Mouse (Mus musculus) small intestine, adult 2 months (tissue): Measurements from ENCODE around the gene Dst. TPM values are rescaled to one million over a fixed set of nuclear protein-coding genes. Genes with fewer than 3 reads are reported as not detected.

Experiments
- H3K27ac ChIP-seq: fragments of 200-500 bp; 2 replicates; pipeline ENCODE4 v1.5.1; 2012; ENCODE audit warnings: low read depth, low read length, control low read depth, inconsistent platforms; ENCODE audit not compliant: insufficient read depth
- H3K27me3 ChIP-seq: fragments of 200-500 bp; 2 replicates; pipeline ENCODE4 v1.6.1; 2012; ENCODE audit warnings: mild to moderate bottlenecking, moderate library complexity, low read length, inconsistent platforms; ENCODE audit not compliant: control insufficient read depth, insufficient read depth
- H3K36me3 ChIP-seq: fragments of 200-500 bp; 2 replicates; pipeline ENCODE4 v1.6.1; 2012; ENCODE audit warnings: mild to moderate bottlenecking, low read length, control low read depth, inconsistent platforms; ENCODE audit not compliant: control insufficient read depth, insufficient read depth
- H3K4me1 ChIP-seq: fragments of 200-500 bp; 2 replicates; pipeline ENCODE4 v1.6.1; 2012; ENCODE audit warnings: low read length, inconsistent platforms, mixed read lengths; ENCODE audit not compliant: control insufficient read depth, insufficient read depth, insufficient read length
- H3K4me3 ChIP-seq: fragments of 200-500 bp; 2 replicates; pipeline ENCODE4 v1.5.1; 2012; ENCODE audit warnings: low read depth, mild to moderate bottlenecking, control low read depth, inconsistent platforms, low read length, moderate library complexity
- CTCF ChIP-seq: fragments of 200-500 bp; IDR thresholded peaks from 2 replicates; pipeline ENCODE4 v1.5.1; 2012; ENCODE audit warnings: low read depth, mild to moderate bottlenecking, control low read depth, inconsistent platforms, low read length, moderate library complexity, mixed read lengths; ENCODE audit not compliant: insufficient replicate concordance, insufficient read length; ENCODE audit errors: extremely low read depth
- POLR2A ChIP-seq: fragments of 200-500 bp; IDR thresholded peaks from 2 replicates; pipeline ENCODE4 v1.6.1; 2012; ENCODE audit warnings: low read depth, mild to moderate bottlenecking, control low read depth, inconsistent platforms, low read length, moderate library complexity
- WGBS: fragments of 180-500 bp; shearing (Covaris S2); methylation state at CpG from one replicate; pipeline ENCODE4 v1.1.7; 2018; 5-methylcytosine and 5-hydroxymethylcytosine counted together
- polyA plus RNA-seq: library from polyadenylated mRNA; depleted of rRNA; stranded (reverse); fragments of >200 nt; gene quantifications from 2 replicates; pipeline ENCODE4 v1.2.3, GENCODE M21; 2012

The Dst gene
- polyA plus RNA-seq, 1 experiment: 31.9 TPM

DNA sequence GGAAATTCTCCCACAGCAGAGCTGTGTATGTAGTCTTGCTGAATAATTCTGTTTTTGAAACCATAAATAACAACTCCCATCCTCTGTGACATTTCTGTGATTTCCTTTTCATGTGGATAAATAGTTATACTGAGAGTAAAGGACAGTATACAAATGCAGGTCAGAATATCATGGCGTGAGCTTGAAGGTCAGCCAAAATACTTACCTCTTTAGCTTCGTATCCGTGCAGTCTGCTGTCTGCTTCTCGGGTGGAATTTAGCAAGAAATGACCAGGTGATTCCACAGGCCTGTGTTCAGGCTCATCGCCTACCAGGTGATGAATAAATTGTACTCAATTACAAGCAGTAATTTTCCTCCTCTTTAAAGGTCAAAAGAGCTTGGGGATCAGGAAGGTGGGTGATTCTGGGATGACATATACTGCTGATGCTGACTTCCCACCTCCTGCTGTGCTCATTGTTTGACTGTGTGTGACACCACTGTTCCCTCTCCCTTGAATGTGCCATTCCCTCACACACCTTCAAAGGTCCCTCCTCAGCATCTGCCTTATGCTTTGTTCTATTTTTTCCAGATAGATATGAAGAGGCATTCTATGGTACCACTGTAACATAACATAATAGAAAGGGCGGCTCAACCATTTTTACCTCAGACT, 163.1 kb downstream of the Dst start:
- Histone ChIP-seq H3K4me3 (no peak overlapping the region), H3K36me3 (no peaks in the 10 kb centered on the region), H3K27ac (no peak overlapping the region), H3K27me3 (no peaks in the 10 kb centered on the region), H3K4me1 (no peaks in the 10 kb centered on the region)
- WGBS: 83% methylated on average over 6 of the region's 6 CpGs
- TF ChIP-seq CTCF (no peak), POLR2A (no peak)

DNA sequence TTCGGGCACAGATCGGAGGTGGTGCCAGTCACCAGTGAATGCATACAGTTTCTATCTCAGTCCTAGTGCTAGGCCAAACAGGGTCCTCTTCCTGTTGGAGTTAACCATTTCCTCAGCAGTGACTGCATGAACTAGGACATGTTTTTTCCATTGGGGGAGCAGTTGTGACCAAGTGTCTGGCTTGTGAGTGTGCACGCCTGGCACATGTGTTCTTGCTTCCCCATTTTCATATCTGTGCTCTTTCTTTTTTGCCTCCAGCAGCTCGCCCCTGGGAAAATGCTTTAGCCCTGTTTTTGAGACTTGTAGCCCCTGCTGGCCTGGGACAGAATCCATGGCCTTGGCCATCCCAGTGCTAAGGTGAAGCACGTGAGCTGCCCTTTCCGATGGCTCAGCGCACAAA, 164.2 kb downstream of the Dst start:
- Histone ChIP-seq H3K36me3 (no peaks in the 10 kb centered on the region), H3K4me1 (no peaks in the 10 kb centered on the region), H3K4me3 (no peak overlapping the region), H3K27ac (no peak overlapping the region), H3K27me3 (no peaks in the 10 kb centered on the region)
- WGBS: 79% methylated on average over 7 of the region's 7 CpGs
- TF ChIP-seq POLR2A (no peak), CTCF (no peak)

DNA sequence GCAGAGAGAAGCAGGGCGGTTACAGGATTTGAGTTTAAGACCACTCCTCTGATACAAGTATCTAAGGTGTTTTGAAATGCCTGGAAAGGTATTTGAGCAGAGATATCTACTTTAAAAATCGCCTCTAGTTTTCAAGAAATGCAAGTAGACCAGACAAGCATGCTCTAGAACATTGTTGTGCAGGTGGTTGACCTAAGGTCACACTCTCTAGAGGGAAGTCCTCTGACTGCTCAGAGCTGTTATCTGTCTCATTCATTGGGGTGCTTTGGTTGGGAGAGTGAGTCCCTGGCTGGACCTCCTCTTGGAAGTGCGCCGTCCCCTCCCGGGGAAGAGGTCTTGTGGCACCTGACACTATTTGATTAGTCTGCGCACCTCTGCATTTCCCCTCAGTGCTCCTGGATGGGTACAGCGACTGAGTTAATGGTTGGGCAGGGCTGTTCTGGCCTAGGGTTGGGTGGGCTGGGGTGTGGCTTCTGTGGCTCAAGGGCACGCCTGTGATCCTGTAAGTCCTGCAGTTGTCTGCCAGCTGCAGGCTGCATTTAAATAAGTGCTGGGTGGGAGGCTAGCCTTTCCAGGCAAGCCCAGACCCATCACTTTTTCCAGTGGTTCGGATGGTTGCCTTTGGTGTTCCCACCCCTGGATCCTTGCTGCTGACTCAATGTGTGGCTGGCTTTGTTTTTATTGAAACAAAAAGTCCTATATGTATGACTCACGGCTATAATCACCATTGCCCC, 165.6 kb downstream of the Dst start:
- H3K27me3 ChIP-seq: no peaks in the 10 kb centered on the region
- TF ChIP-seq POLR2A: no peak
- no peak for TF ChIP-seq CTCF
- H3K27ac ChIP-seq: no peak overlapping the region
- 44% methylated on average over 10 of the region's 10 CpGs for WGBS
- no peaks in the 10 kb centered on the region for H3K4me1 ChIP-seq
- no peak overlapping the region for H3K4me3 ChIP-seq
- H3K36me3 ChIP-seq: no peaks in the 10 kb centered on the region

DNA sequence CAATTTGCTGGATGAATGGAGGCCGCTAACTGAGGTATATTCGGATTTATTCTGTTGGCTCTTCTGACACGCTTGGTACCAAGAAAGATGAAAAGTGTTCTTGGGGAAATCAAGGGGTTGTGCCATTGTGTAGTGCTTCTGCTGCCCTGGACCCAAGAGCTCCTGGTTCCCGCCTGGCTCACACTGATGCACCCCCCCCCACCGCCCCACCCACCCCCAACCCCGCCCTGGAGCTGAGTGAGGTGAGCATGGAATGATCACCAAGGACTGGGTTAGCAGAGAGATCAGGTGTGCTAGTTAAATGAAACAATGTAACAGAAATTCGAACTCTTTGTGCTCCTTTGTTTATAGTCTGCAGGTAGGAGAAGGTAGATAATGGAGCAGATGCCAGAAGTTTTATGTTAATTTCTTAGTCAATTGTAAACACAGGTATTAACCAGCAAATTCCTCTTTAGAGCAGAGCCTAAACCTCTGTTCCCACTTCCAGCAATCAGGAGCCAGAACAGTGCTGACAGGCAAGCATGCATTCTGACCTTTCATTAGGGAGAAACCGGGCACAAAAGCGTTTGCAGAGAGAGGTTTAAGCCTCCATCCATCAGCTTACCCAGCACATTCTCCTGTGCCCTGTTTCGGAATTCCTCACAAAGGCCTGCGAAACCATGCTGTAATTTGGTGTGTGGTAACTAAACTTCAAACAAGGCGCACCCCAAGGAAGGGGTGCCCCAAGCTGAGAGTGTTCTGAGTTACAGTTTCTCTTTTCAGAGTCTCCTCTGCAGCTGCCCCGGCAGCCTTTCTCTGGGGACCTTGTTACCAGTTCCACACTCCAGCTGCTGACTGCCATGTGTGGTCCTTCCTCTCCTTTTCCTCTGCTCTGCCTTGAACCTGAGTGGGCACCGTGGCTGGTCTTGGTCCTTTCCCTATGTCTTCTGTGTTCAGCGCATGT, 166.5 kb downstream of the Dst start:
- no peaks in the 10 kb centered on the region for H3K27me3 ChIP-seq
- no peaks in the 10 kb centered on the region for H3K4me1 ChIP-seq
- WGBS: 49% methylated on average over 15 of the region's 15 CpGs
- no peaks in the 10 kb centered on the region for H3K36me3 ChIP-seq
- no peak overlapping the region for H3K27ac ChIP-seq
- no peak overlapping the region for H3K4me3 ChIP-seq
- TF ChIP-seq CTCF (no peak), POLR2A (no peak)

DNA sequence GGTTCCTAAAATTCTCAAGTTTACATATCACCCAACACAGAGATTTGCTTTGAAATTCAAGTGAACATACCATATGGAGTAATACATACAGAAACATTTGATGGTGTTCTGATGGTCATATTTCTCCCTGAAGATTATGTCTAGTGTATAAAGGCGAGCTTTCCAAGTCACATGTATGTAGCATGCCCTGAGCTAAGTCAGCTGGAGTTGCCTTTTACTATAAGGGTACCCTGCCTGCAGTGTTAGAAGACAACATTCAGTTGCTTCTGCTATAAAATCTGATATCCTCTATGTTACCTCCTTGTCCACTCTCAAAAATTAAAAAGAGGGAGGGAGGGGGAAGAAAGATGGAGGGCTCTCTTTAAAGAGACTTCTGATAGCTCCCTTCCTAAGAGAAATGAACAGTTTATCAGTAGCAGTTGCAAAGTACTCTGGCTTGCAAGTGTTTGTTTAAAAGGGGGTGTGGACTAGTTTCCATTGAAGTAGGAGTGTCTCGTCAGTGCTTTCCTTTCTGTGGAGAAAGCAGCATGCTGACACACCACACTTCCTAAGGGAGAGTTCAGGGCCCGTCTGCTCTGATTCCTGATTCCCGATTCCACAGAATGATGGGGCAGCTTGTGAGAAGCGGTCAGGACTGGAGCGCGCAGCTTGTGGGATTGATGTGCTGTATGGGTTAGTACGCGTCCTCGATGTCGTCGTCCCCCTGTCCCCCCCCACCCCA, 168.8 kb downstream of the Dst start:
- Histone ChIP-seq H3K4me3 (no peak overlapping the region), H3K4me1 (no peaks in the 10 kb centered on the region), H3K27me3 (no peaks in the 10 kb centered on the region), H3K27ac (no peak overlapping the region), H3K36me3 (no peaks in the 10 kb centered on the region)
- 9% methylated on average over 12 of the region's 12 CpGs for WGBS
- TF ChIP-seq POLR2A: no peak
- TF ChIP-seq CTCF: no peak

DNA sequence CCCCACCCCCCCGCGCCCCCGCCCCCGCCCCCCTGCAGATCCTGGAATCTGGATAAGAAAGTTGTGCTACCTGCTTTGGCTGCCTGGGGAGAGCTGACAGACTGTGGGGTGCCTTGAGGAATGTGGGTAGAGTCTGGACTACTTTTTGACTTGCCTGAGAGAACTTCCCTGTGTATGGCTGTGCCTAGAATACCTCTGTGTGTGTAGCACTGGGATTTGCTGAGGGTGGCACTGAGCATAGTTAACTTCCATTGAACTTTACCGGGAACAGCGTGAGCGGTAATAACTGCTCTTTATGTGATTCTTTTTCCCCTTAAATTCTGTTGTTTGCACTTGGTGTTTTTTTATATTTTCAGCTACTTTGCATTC, 169.4 kb downstream of the Dst start:
- Histone ChIP-seq H3K4me3 (no peak overlapping the region), H3K27me3 (no peaks in the 10 kb centered on the region), H3K36me3 (no peaks in the 10 kb centered on the region), H3K4me1 (no peaks in the 10 kb centered on the region), H3K27ac (no peak overlapping the region)
- 19% methylated on average over 7 of the region's 7 CpGs for whole genome bisulfite sequencing
- TF ChIP-seq POLR2A (no peak), CTCF (no peak)
